In the genomic region with DNA sequence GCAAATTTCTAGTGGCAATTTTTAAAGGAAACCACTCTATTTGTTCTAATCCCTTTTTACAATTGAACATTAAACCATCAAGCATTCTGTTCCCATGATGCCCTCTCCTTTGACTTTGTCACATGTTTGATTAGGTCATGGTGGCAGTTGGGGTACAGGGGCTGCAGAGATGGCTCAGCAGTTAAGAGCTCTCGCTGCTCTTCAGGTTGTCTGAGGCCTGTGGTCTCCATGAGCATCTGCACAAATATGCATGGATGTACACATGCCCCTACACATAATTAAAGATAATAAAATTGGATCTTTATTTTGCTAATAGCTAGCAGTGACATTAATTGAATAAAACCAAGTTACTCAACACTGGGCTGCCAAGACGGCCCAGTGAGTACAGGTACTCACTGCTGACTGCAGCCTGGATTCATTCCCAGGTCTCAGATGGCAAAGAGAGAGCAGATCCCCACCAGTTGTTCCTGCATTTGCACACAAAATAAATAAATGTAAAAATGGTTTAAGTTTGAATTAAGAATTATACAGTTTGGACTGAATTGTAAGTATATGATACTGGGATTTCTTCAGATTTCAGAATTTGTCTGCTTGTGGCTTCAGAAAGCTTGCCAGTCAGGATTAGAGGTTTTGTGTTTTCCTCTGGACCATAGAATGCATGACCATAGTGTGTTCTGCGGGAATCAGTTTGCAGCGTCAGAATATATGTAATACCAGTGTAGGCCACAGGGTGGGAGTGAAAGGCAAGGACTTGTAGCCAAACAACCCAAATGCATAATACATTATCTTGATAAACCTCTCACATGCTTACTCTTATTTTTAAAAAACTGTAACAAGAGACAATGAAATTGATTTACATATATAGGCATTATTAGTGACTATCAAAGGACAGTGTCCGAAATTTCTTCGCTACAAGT, we compare ENCODE assay signal across 9 mouse cellular contexts.
DNase-seq lines count a peak whose midpoint lies in the region.
"Had no signal": no experiment of that assay in that cellular context is flagged by ENCODE, and none has a peak within 500 bp of the region (broad histone marks: within the 10 kb centered on the region; RNA-seq: fewer than 3 reads in every experiment).

No protein-coding gene starts in this region.

- no peak overlapping the region for H3K4me3 ChIP-seq in midbrain, embryonic 10.5 days
- H3K4me3 ChIP-seq: embryonic facial prominence, embryonic 15.5 days had no signal

- H3K9me3 ChIP-seq in midbrain, embryonic 10.5 days (replicated peaks), result no peaks in the 10 kb centered on the region
- H3K9me3 ChIP-seq: embryonic facial prominence, embryonic 15.5 days had no signal

- no peaks in the 10 kb centered on the region; the same call in 1 of the 2 replicates for H3K36me3 ChIP-seq in midbrain, embryonic 10.5 days
- H3K36me3 ChIP-seq in splenic B cell, adult 2 months (ENCODE audit: control insufficient read depth, insufficient read depth, low read length, poor library complexity, severe bottlenecking), result peaks cover 9% of the 10 kb centered on the region; the same call in 1 of the 2 replicates

- H3K4me1 ChIP-seq in midbrain, embryonic 10.5 days, result no peaks in the 10 kb centered on the region
- H3K4me1 ChIP-seq: embryonic facial prominence, embryonic 15.5 days had no signal

- 56% methylated on average over 6 of the region's 6 CpGs for WGBS in midbrain, embryonic 10.5 days

- no peaks in the 10 kb centered on the region for H3K27me3 ChIP-seq in midbrain, embryonic 10.5 days (ENCODE audit: low read depth, poor library complexity, severe bottlenecking)
- no peaks in the 10 kb centered on the region for H3K27me3 ChIP-seq in splenic B cell, adult 2 months (ENCODE audit: control insufficient read depth, insufficient read depth, low read length, poor library complexity, severe bottlenecking)
- H3K27me3 ChIP-seq: embryonic facial prominence, embryonic 15.5 days had no signal

- DNase-seq in ovary, postnatal 36 days (ENCODE audit: low spot score), result peak; percentile 9
- DNase-seq in ovary, adult 18-20 months (ENCODE audit: low spot score), result no peak
- DNase-seq in adrenal gland, adult 2 months, result peak; percentile 34
- peak; percentile 35 for DNase-seq in embryo, embryonic 11.5 days (ENCODE audit: low read depth, low spot score)
- DNase-seq in heart, postnatal 4 days, result peak; percentile 56
- peak; percentile 32 to 66 for DNase-seq in layer of hippocampus, postnatal 25 days (ENCODE audit: extremely low spot score in 1 of 2, low spot score in 1 of 2)
- DNase-seq in midbrain, embryonic 10.5 days (ENCODE audit: low spot score), result peak; percentile 38
- DNase-seq in splenic B cell, adult 2 months (ENCODE audit: low read depth, low spot score), result peak; percentile 64

- H3K27ac ChIP-seq in midbrain, embryonic 10.5 days (replicated peaks), result no peak overlapping the region
- H3K27ac ChIP-seq: embryonic facial prominence, embryonic 15.5 days had no signal
